8 mouse cellular contexts compared by ENCODE assay signal in the genomic region with DNA sequence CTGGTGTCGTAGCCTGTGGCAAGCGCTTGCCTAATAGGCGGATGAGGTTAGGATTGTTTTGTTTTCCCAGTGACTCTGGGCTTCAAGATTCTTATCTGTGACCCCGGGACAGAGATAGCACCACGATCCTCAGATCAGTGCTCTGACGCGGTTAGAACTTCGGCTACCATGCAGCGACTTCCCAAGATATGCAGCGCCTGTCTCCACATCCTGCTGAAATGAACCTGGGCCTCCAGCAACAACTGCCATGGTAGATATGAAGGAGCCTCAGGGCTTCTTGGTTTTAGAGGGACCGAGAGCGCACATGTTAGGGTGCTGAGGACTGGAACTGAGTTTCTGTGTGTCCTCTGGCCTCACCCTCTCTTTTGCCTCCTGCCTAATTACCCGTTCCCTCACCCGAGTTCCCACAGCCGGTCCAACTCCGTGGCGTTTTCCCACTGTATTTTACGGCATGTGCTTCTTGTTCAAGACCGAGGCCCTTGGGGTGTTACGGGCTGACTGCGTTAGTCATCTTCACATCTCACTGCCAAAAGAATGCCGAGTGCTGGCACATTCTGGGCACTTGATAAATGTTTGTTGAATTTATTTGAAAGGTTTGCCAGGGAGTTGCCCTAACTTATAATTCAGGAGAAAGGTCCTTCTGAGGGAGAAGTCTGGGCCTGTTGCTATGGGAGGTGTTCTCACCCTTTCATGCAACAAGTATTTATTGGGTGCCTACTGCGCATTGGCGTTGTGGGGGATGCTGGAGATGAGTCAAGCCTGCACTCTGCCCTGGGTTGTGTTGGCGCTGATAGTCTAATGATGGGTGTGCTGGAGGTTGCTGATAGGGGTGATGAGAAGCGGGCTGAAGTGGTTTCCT. TPM values are rescaled to one million over a fixed set of nuclear protein-coding genes. Genes with fewer than 3 reads are reported as not detected.
DNase-seq lines count a peak whose midpoint lies in the region; ATAC-seq and TF ChIP-seq lines count a peak whose summit lies in the region.

No protein-coding gene starts in this region.

- peak overlapping the region; percentile 81 for H3K9ac ChIP-seq in liver, embryonic 14.5 days (replicated peaks)
- H3K9ac ChIP-seq in stomach, postnatal 0 days (ENCODE audit: low read length) = no peak overlapping the region

- H3K4me2 ChIP-seq in liver, embryonic 14.5 days (ENCODE audit: low read depth) = peak overlapping the region; percentile 86
- no peak overlapping the region for H3K4me2 ChIP-seq in stomach, postnatal 0 days (replicated peaks; ENCODE audit: low read depth)

- ATAC-seq in liver, embryonic 14.5 days (ENCODE audit: insufficient read depth) = peak; percentile 88
- peak; percentile 88 for ATAC-seq in stomach, postnatal 0 days (ENCODE audit: low FRiP score, low TSS enrichment)
- ATAC-seq in granulocyte monocyte progenitor cell, adult 5-6 weeks (replicated peaks; ENCODE audit: poor library complexity, severe bottlenecking) = no peak

- peak; percentile 97 for TF ChIP-seq EP300 in liver, embryonic 14.5 days (IDR thresholded peaks at IDR 0.05; ENCODE audit: low read depth)
- peak; percentile 88 for TF ChIP-seq EP300 in stomach, postnatal 0 days (optimal IDR thresholded peaks at IDR 0.05)

- H3K9me3 ChIP-seq in liver, embryonic 14.5 days (ENCODE audit: control insufficient read depth, low read length) = no peaks in the 10 kb centered on the region
- H3K9me3 ChIP-seq in stomach, postnatal 0 days (ENCODE audit: control insufficient read depth, low read length) = no peaks in the 10 kb centered on the region

- H3K4me3 ChIP-seq in liver, embryonic 14.5 days (ENCODE audit: insufficient read depth in 1 of 2, low read depth in 2 of 2, low read length in 2 of 2) = peak overlapping the region; percentile 4 to 40; a peak in 3 of 4 replicates
- H3K4me3 ChIP-seq in stomach, postnatal 0 days (ENCODE audit: low read depth, low read length) = no peak overlapping the region

- H3K27ac ChIP-seq in liver, embryonic 14.5 days = peak overlapping the region; percentile 98
- peak overlapping the region; percentile 81 for H3K27ac ChIP-seq in stomach, postnatal 0 days (replicated peaks)

- TF ChIP-seq CTCF in liver, embryonic 14.5 days (IDR thresholded peaks at IDR 0.05; ENCODE audit: low read depth) = no peak
- no peak for TF ChIP-seq CTCF in stomach, postnatal 0 days (IDR thresholded peaks at IDR 0.05; ENCODE audit: low read depth)

- H3K27me3 ChIP-seq in liver, embryonic 14.5 days (ENCODE audit: control insufficient read depth, insufficient read depth, low read length) = no peaks in the 10 kb centered on the region
- no peaks in the 10 kb centered on the region for H3K27me3 ChIP-seq in stomach, postnatal 0 days (ENCODE audit: control insufficient read depth, insufficient read depth, low read length)

- DNase-seq in kidney, adult 18-20 months = peak; percentile 46
- no peak for DNase-seq in kidney, postnatal 10 days
- DNase-seq in c-Kit-negative CD71-positive TER-119-positive erythroid progenitor cells, embryonic 14.5 days (ENCODE audit: low read depth, low spot score) = peak; percentile 92
- peak; percentile 96 to 97 (median 96) for DNase-seq in liver, embryonic 14.5 days (ENCODE audit: low read depth in 3 of 3, low spot score in 3 of 3)
- DNase-seq in stomach, postnatal 0 days (ENCODE audit: low spot score) = peak; percentile 64
- DNase-seq in retina, embryonic 14.5 days (ENCODE audit: low spot score) = no peak
- DNase-seq in retina, postnatal 1 day = no peak

- peaks cover 76 to 79% of the 10 kb centered on the region in 2 experiments for H3K4me1 ChIP-seq in liver, embryonic 14.5 days (replicated peaks; ENCODE audit: control insufficient read depth in 2 of 2, insufficient read depth in 2 of 2, low read length in 1 of 2)
- no peaks in the 10 kb centered on the region for H3K4me1 ChIP-seq in stomach, postnatal 0 days (replicated peaks; ENCODE audit: control insufficient read depth, insufficient read depth)

- WGBS in liver, embryonic 14.5 days (ENCODE audit: insufficient replicate concordance) = 21% methylated on average over 26 of the region's 26 CpGs
- WGBS in stomach, postnatal 0 days = 48% methylated on average over 26 of the region's 26 CpGs

- no peaks in the 10 kb centered on the region for H3K36me3 ChIP-seq in liver, embryonic 14.5 days (replicated peaks; ENCODE audit: control insufficient read depth, insufficient read depth, low read depth)
- H3K36me3 ChIP-seq in stomach, postnatal 0 days (ENCODE audit: control insufficient read depth, insufficient read depth, low read length) = no peaks in the 10 kb centered on the region

RNA-seq across cellular contexts. Expression of gene Aff1, which starts 45.3 kb away (rescaled TPM):
- polyA plus RNA-seq in liver, embryonic 14.5 days (2012; rRNA removed) = 5.6 and 7.0 TPM in 2 replicates
- 17.1 and 19.2 TPM in 2 replicates for polyA plus RNA-seq in liver, embryonic 14.5 days (2014; fragmentation: Nextera tagmentation; extraction: Ambion mirVana)
- polyA plus RNA-seq in stomach, postnatal 0 days (2015; fragmentation: Nextera tagmentation; extraction: Ambion mirVana) = 4.3 and 4.9 TPM in 2 replicates
- 93.5 and 127 TPM in 2 replicates for total RNA-seq in granulocyte monocyte progenitor cell, adult 5-6 weeks (2014; fragmentation: Nextera tagmentation)
- 36.1 and 37.4 TPM in 2 replicates for total RNA-seq in granulocyte monocyte progenitor cell, adult 5-6 weeks (2017)

Comparison
In these comparisons a context has a peak if more than half of its experiments do, and no peak if none do; other contexts are left out.
1. DNase-seq: peak in kidney, adult 18-20 months (single experiment), c-Kit-negative CD71-positive TER-119-positive erythroid progenitor cells, embryonic 14.5 days (single experiment), liver, embryonic 14.5 days (3 of 3) and stomach, postnatal 0 days (single experiment); none in kidney, postnatal 10 days (single experiment), retina, embryonic 14.5 days (single experiment) and retina, postnatal 1 day (single experiment).